Mouse (Mus musculus): ENCODE measurements around the gene Lpar1.

GRCm38 (mm10) chr4:58562776-58563175 lies 9.1 kb upstream of the Lpar1 start:
- TF ChIP-seq CTCF (IDR thresholded peaks at IDR 0.05; ENCODE audit: extremely low read depth, insufficient read length, insufficient replicate concordance, low read depth, low read length) (no peak), POLR2A (IDR thresholded peaks at IDR 0.05; ENCODE audit: low read depth, low read length) (no peak)
